Mouse (Mus musculus) kidney, embryonic 14.5 days (tissue): Measurements from ENCODE around the gene Hist1h2bn. TPM values are rescaled to one million over a fixed set of nuclear protein-coding genes. Genes with fewer than 3 reads are reported as not detected.
"Not testable (repeated sequence)": the region's sequence is repeated elsewhere in the genome, so short reads cannot be mapped to it uniquely, and the experiment has no call there.

ENCODE experiments used
- ATAC-seq: fragments of 200-750 bp; cut with Nextera tagmentation; 2 replicates; pipeline ENCODE4 v1.8.0; 2017; ENCODE audit warnings: moderate number of reproducible peaks, mild to moderate bottlenecking, moderate TSS enrichment, moderate library complexity; ENCODE audit not compliant: low FRiP score, low TSS enrichment
- H3K27ac ChIP-seq: fragments of 300-500 bp; sonication (generic); 2 replicates; pipeline ENCODE4 v1.5.1; 2014; ENCODE audit warnings: low read depth, mild to moderate bottlenecking, low read length, moderate library complexity, mixed read lengths
- H3K27me3 ChIP-seq: fragments of 300-500 bp; sonication (generic); 2 replicates; pipeline ENCODE4 v1.6.1; 2014; ENCODE audit warnings: mild to moderate bottlenecking, low read length; ENCODE audit not compliant: control insufficient read depth, insufficient read depth
- H3K36me3 ChIP-seq: fragments of 300-500 bp; sonication (generic); 2 replicates; pipeline ENCODE4 v1.6.1; 2014; ENCODE audit warnings: low read length, mixed read lengths; ENCODE audit not compliant: control insufficient read depth, insufficient read depth
- H3K4me1 ChIP-seq: fragments of 300-500 bp; sonication (generic); 2 replicates; pipeline ENCODE4 v1.6.1; 2014; ENCODE audit warnings: low read length, mixed read lengths; ENCODE audit not compliant: control insufficient read depth, insufficient read depth
- H3K4me2 ChIP-seq: fragments of 300-500 bp; sonication (generic); replicated peaks from 2 replicates; pipeline ENCODE4 v1.6.1; 2014; ENCODE audit warnings: low read depth, mild to moderate bottlenecking, low read length
- H3K4me3 ChIP-seq: fragments of 300-500 bp; sonication (generic); 2 replicates; pipeline ENCODE4 v1.5.1; 2014; ENCODE audit warnings: mild to moderate bottlenecking, low read length
- H3K9ac ChIP-seq: fragments of 300-500 bp; sonication (generic); 2 replicates; pipeline ENCODE4 v1.6.1; 2014; ENCODE audit warnings: low read depth, mild to moderate bottlenecking, low read length, moderate library complexity
- H3K9me3 ChIP-seq: fragments of 300-500 bp; sonication (generic); 2 replicates; pipeline ENCODE4 v1.6.1; 2016; ENCODE audit warnings: low read length; ENCODE audit not compliant: control insufficient read depth
- WGBS: fragments of 180-500 bp; shearing (Covaris S2); extraction: QIAGEN DNeasy Blood & Tissue Kit; methylation state at CpG from one replicate; pipeline ENCODE4 v1.1.7; 2014; 5-methylcytosine and 5-hydroxymethylcytosine counted together
- polyA plus RNA-seq: library from polyadenylated mRNA; unstranded; fragments of >200 nt; fragmentation: Nextera tagmentation; extraction: Ambion mirVana; gene quantifications from 2 replicates; pipeline ENCODE4 v1.2.1, GENCODE M21; 2014

The Hist1h2bn gene
- 2.0 and 11.0 TPM in 2 replicates for polyA plus RNA-seq

- not testable (repeated sequence) for H3K36me3 ChIP-seq, H3K27me3 ChIP-seq, H3K9me3 ChIP-seq
- peak; percentile 94 for ATAC-seq
- H3K4me3 ChIP-seq = peak within 1 kb of the TSS; percentile 43
- under 1% methylated on average over 36 of the region's 50 CpGs for WGBS
- peak within 1 kb of the TSS; percentile 78 for H3K9ac ChIP-seq
- H3K27ac ChIP-seq = peak within 1 kb of the TSS; percentile 95
- peaks cover 13% of the 10 kb centered on the region for H3K4me1 ChIP-seq
- peak within 1 kb of the TSS; percentile 59 for H3K4me2 ChIP-seq
These were observed at the start of gene Hist1h2bn, which contains the start of gene Hist1h2ak for GRCm38 (mm10) chr13:21753524-21754285. Gene Hist1h2bn (plus strand): TSS chr13:21754123. Gene Hist1h2ak (minus strand): TSS chr13:21753827.

GRCm38 (mm10) chr13:21706669-21707068 lies 47.3 kb upstream of the Hist1h2bn start:
- Histone ChIP-seq H3K9me3 (no peaks in the 10 kb centered on the region), H3K27me3 (no peaks in the 10 kb centered on the region), H3K4me2 (no peak overlapping the region), H3K27ac (no peak overlapping the region), H3K4me3 (no peak overlapping the region), H3K36me3 (no peaks in the 10 kb centered on the region), H3K9ac (no peak overlapping the region), H3K4me1 (no peaks in the 10 kb centered on the region)
- WGBS = 80% methylated on average over 4 of the region's 4 CpGs
- no peak for ATAC-seq

GRCm38 (mm10) chr13:21710031-21710711 lies 43.8 kb upstream of the Hist1h2bn start:
- H3K27me3 ChIP-seq = no peaks in the 10 kb centered on the region
- peak overlapping the region; percentile 66 for H3K4me3 ChIP-seq
- H3K4me2 ChIP-seq = peak overlapping the region; percentile 53
- under 1% methylated on average over 32 of the region's 32 CpGs for WGBS
- no peaks in the 10 kb centered on the region for H3K36me3 ChIP-seq
- peak overlapping the region; percentile 50; the same call in 1 of the 2 replicates for H3K9ac ChIP-seq
- H3K9me3 ChIP-seq = no peaks in the 10 kb centered on the region
- peak; percentile 83 for ATAC-seq
- peak overlapping the region; percentile 21; the same call in 1 of the 2 replicates for H3K27ac ChIP-seq
- no peaks in the 10 kb centered on the region for H3K4me1 ChIP-seq

- no peak overlapping the region for H3K27ac ChIP-seq
- ATAC-seq = peak; percentile 71
- no peaks in the 10 kb centered on the region for H3K9me3 ChIP-seq
- WGBS = 2% methylated on average over 22 of the region's 22 CpGs
- no peaks in the 10 kb centered on the region for H3K4me1 ChIP-seq
- H3K9ac ChIP-seq = peak overlapping the region; percentile 44; the same call in 1 of the 2 replicates
- H3K4me3 ChIP-seq = peak overlapping the region; percentile 66
- no peaks in the 10 kb centered on the region for H3K36me3 ChIP-seq
- no peaks in the 10 kb centered on the region for H3K27me3 ChIP-seq
- H3K4me2 ChIP-seq = peak overlapping the region; percentile 53
These were observed 43.0 kb upstream of the Hist1h2bn start for GRCm38 (mm10) chr13:21710821-21711525.

- Histone ChIP-seq H3K9me3 (no peaks in the 10 kb centered on the region), H3K9ac (peak overlapping the region; percentile 44; the same call in 1 of the 2 replicates), H3K4me2 (peak overlapping the region; percentile 53), H3K4me3 (peak overlapping the region; percentile 66; the same call in 1 of the 2 replicates), H3K27me3 (no peaks in the 10 kb centered on the region), H3K4me1 (no peaks in the 10 kb centered on the region), H3K27ac (no peak overlapping the region), H3K36me3 (no peaks in the 10 kb centered on the region)
- ATAC-seq = no peak
- 29% methylated on average over 4 of the region's 4 CpGs for WGBS
These were observed 42.2 kb upstream of the Hist1h2bn start for GRCm38 (mm10) chr13:21711698-21712097.

- no peak for ATAC-seq
- under 1% methylated on average over 7 of the region's 7 CpGs for WGBS
- Histone ChIP-seq H3K9me3 (no peaks in the 10 kb centered on the region), H3K27me3 (no peaks in the 10 kb centered on the region), H3K9ac (peak overlapping the region; percentile 65; the same call in 1 of the 2 replicates), H3K27ac (peak overlapping the region; percentile 88), H3K36me3 (no peaks in the 10 kb centered on the region), H3K4me2 (peak overlapping the region; percentile 56), H3K4me1 (no peaks in the 10 kb centered on the region), H3K4me3 (peak overlapping the region; percentile 36)
These were observed 39.2 kb upstream of the Hist1h2bn start for GRCm38 (mm10) chr13:21714725-21715124.

GRCm38 (mm10) chr13:21715131-21715863 lies 38.6 kb upstream of the Hist1h2bn start:
- Histone ChIP-seq H3K9ac (peak overlapping the region; percentile 65), H3K27ac (peak overlapping the region; percentile 88), H3K4me1 (peaks cover 5% of the 10 kb centered on the region; the same call in 1 of the 2 replicates), H3K4me2 (peak overlapping the region; percentile 56), H3K36me3 (no peaks in the 10 kb centered on the region), H3K9me3 (no peaks in the 10 kb centered on the region), H3K4me3 (peak overlapping the region; percentile 36), H3K27me3 (no peaks in the 10 kb centered on the region)
- ATAC-seq = no peak
- WGBS = 1% methylated on average over 19 of the region's 22 CpGs

GRCm38 (mm10) chr13:21715864-21716539 lies 37.9 kb upstream of the Hist1h2bn start, which contains the start of the genes Hist1h2bl and Hist1h2ai:
Gene Hist1h2bl (minus strand): TSS chr13:21716143.
Gene Hist1h2ai (plus strand): TSS chr13:21716422.
- H3K4me2 ChIP-seq = peak within 1 kb of the TSS; percentile 76
- peak within 1 kb of the TSS; percentile 47 for H3K4me3 ChIP-seq
- not testable (repeated sequence) for H3K36me3 ChIP-seq, H3K27me3 ChIP-seq, H3K9me3 ChIP-seq
- peak within 1 kb of the TSS; percentile 99 for H3K27ac ChIP-seq
- WGBS = 1% methylated on average over 24 of the region's 50 CpGs
- H3K9ac ChIP-seq = peak within 1 kb of the TSS; percentile 81
- peaks cover 12% of the 10 kb centered on the region; the same call in 1 of the 2 replicates for H3K4me1 ChIP-seq
- ATAC-seq = peak; percentile 94
